Mouse (Mus musculus): Measurements from ENCODE around the gene Dnah3.

GRCm38 (mm10) chr7:119887887-119888286 is 207.2 kb downstream of the Dnah3 start:
- TF ChIP-seq CTCF (IDR thresholded peaks at IDR 0.05; ENCODE audit: control insufficient read depth, insufficient read depth, insufficient replicate concordance, low read depth, low read length) (no peak), POLR2A (IDR thresholded peaks at IDR 0.05; ENCODE audit: control insufficient read depth, low read depth, low read length) (no peak)

All from testis, adult 2 months (tissue).